Comparison of ENCODE assay signal across 12 mouse cellular contexts in the genomic region with DNA sequence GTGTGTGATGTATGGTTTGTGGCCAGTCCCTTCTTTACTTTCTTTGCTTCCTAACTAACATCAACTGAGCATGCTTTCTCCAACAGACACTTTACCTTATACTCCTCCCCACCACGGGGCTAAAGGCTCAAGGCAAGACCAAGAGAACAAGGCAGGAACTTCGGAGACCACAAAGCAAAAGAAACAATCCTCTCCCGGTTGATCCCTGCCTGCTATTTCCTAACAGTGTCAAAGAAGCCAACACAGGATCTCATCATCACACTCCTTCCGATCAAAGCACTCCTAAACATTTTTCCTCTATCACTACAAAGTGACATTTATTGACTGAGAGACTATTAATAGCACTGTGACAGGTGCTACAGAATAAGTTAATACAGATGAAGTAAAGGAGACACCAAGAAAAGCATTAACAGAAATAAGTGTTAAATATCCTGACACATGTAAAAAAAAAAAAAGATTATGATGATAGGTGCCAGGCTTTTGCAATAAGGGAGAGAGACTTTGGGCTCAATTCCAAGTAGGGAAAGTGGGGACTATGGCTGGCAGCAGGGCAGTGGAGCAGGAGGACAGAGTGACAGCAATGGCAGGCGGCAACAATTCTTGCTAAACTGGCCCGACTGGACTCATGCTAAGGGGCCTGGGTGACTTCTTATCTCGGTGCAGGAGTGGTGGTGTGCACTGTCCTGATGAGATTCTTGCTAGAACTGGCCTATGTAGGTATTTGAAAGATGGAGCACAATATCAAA.
DNase-seq lines count a peak whose midpoint lies in the region; ATAC-seq and TF ChIP-seq lines count a peak whose summit lies in the region.
"Had no signal": no experiment of that assay in that cellular context is flagged by ENCODE, and none has a peak within 500 bp of the region (broad histone marks: within the 10 kb centered on the region; RNA-seq: fewer than 3 reads in every experiment).

No protein-coding gene starts in this region.

- H3K4me2 ChIP-seq in heart, embryonic 11.5 days: peak overlapping the region; percentile 33
- H3K4me2 ChIP-seq in liver, embryonic 12.5 days: peak overlapping the region; percentile 41
- H3K4me2 ChIP-seq in midbrain, postnatal 0 days (ENCODE audit: low read depth, low read length, poor library complexity, severe bottlenecking): no peak overlapping the region
- H3K4me2 ChIP-seq: limb, embryonic 15.5 days had no signal

- DNase-seq in heart, embryonic 10.5 days (ENCODE audit: low spot score): no peak
- no peak for DNase-seq in heart, adult 9 months (ENCODE audit: low spot score in 2 of 2)
- DNase-seq in ovary, adult 18-20 months (ENCODE audit: low spot score): no peak
- DNase-seq in c-Kit-positive CD71-positive TER-119-positive erythroid progenitor cells, embryonic 14.5 days (ENCODE audit: low spot score): no peak
- no peak for DNase-seq in midbrain, postnatal 0 days (ENCODE audit: low spot score)
- DNase-seq: cerebellum, postnatal 25 days; right cerebral cortex, postnatal 25 days had no signal

- no peak overlapping the region for H3K9ac ChIP-seq in heart, embryonic 11.5 days (ENCODE audit: low read depth, low read length)
- peak overlapping the region; percentile 39 for H3K9ac ChIP-seq in liver, embryonic 12.5 days
- no peak overlapping the region for H3K9ac ChIP-seq in midbrain, postnatal 0 days (replicated peaks; ENCODE audit: low read length, poor library complexity, severe bottlenecking)
- H3K9ac ChIP-seq: limb, embryonic 15.5 days had no signal

- H3K4me3 ChIP-seq in heart, embryonic 10.5 days: 0 out of 2 replicates have a peak overlapping the region, but pooled peaks have one; percentile 13
- H3K4me3 ChIP-seq in heart, embryonic 11.5 days (ENCODE audit: low read depth, low read length): no peak overlapping the region
- H3K4me3 ChIP-seq in liver, embryonic 12.5 days: no peak overlapping the region
- no peak overlapping the region for H3K4me3 ChIP-seq in midbrain, postnatal 0 days (ENCODE audit: low read depth, low read length)
- H3K4me3 ChIP-seq: limb, embryonic 15.5 days had no signal

- no peak for TF ChIP-seq CTCF in midbrain, postnatal 0 days (IDR thresholded peaks at IDR 0.05)

- ATAC-seq in heart, embryonic 11.5 days (replicated peaks; ENCODE audit: insufficient number of reproducible peaks, low FRiP score, low TSS enrichment): no peak; the same call in 1 of the 2 replicates
- peak; percentile 98 for ATAC-seq in liver, embryonic 12.5 days
- ATAC-seq in megakaryocyte-erythroid progenitor cell, adult 5-6 weeks (replicated peaks; ENCODE audit: low FRiP score, low TSS enrichment, poor library complexity, severe bottlenecking): peak; percentile 63
- no peak for ATAC-seq in midbrain, postnatal 0 days (ENCODE audit: low FRiP score)
- ATAC-seq: hindbrain, postnatal 0 days had no signal

- no peaks in the 10 kb centered on the region for H3K36me3 ChIP-seq in heart, embryonic 10.5 days
- H3K36me3 ChIP-seq in heart, embryonic 11.5 days (ENCODE audit: control insufficient read depth, insufficient read depth, low read length): no peaks in the 10 kb centered on the region
- no peaks in the 10 kb centered on the region for H3K36me3 ChIP-seq in liver, embryonic 12.5 days
- H3K36me3 ChIP-seq in midbrain, postnatal 0 days (ENCODE audit: insufficient read depth, low read length): no peaks in the 10 kb centered on the region
- H3K36me3 ChIP-seq: limb, embryonic 15.5 days had no signal

- no peaks in the 10 kb centered on the region for H3K27me3 ChIP-seq in heart, embryonic 10.5 days (ENCODE audit: insufficient read depth, poor library complexity, severe bottlenecking)
- H3K27me3 ChIP-seq in heart, embryonic 11.5 days (ENCODE audit: control insufficient read depth, insufficient read depth, low read length): no peaks in the 10 kb centered on the region
- H3K27me3 ChIP-seq in liver, embryonic 12.5 days (replicated peaks): peaks cover 3% of the 10 kb centered on the region; the same call in 1 of the 2 replicates
- no peaks in the 10 kb centered on the region for H3K27me3 ChIP-seq in midbrain, postnatal 0 days (ENCODE audit: insufficient read depth, low read length)
- H3K27me3 ChIP-seq: limb, embryonic 15.5 days had no signal

- WGBS in heart, embryonic 10.5 days: 30% methylated on average over 7 of the region's 7 CpGs
- 19% methylated on average over 7 of the region's 7 CpGs for WGBS in heart, embryonic 11.5 days (ENCODE audit: insufficient replicate concordance)
- WGBS in liver, embryonic 12.5 days (ENCODE audit: insufficient replicate concordance): 40% methylated on average over 7 of the region's 7 CpGs
- WGBS in midbrain, postnatal 0 days: 56% methylated on average over 7 of the region's 7 CpGs

- H3K4me1 ChIP-seq in heart, embryonic 10.5 days: peaks cover 47% of the 10 kb centered on the region
- peaks cover 20% of the 10 kb centered on the region for H3K4me1 ChIP-seq in heart, embryonic 11.5 days (ENCODE audit: control insufficient read depth, insufficient read depth, low read length)
- peaks cover 17% of the 10 kb centered on the region for H3K4me1 ChIP-seq in liver, embryonic 12.5 days
- no peaks in the 10 kb centered on the region for H3K4me1 ChIP-seq in midbrain, postnatal 0 days (ENCODE audit: insufficient read depth, low read length)
- H3K4me1 ChIP-seq: limb, embryonic 15.5 days had no signal

- no peaks in the 10 kb centered on the region for H3K9me3 ChIP-seq in heart, embryonic 10.5 days
- no peaks in the 10 kb centered on the region for H3K9me3 ChIP-seq in heart, embryonic 11.5 days (replicated peaks; ENCODE audit: control insufficient read depth, low read length)
- no peaks in the 10 kb centered on the region for H3K9me3 ChIP-seq in liver, embryonic 12.5 days (replicated peaks)
- H3K9me3 ChIP-seq in midbrain, postnatal 0 days (ENCODE audit: low read length): no peaks in the 10 kb centered on the region
- H3K9me3 ChIP-seq: limb, embryonic 15.5 days had no signal

- peak overlapping the region; percentile 76 for H3K27ac ChIP-seq in heart, embryonic 10.5 days
- peak overlapping the region; percentile 73 for H3K27ac ChIP-seq in heart, embryonic 11.5 days (ENCODE audit: low read depth, low read length)
- H3K27ac ChIP-seq in liver, embryonic 12.5 days: peak overlapping the region; percentile 54; the same call in 1 of the 2 replicates
- H3K27ac ChIP-seq in midbrain, postnatal 0 days (ENCODE audit: low read depth, low read length): no peak overlapping the region
- H3K27ac ChIP-seq: hindbrain, postnatal 0 days; limb, embryonic 15.5 days had no signal

Comparison
In these comparisons a context has a peak if more than half of its experiments do, and no peak if none do; other contexts are left out.
1. ATAC-seq: peak in liver, embryonic 12.5 days (single experiment) and megakaryocyte-erythroid progenitor cell, adult 5-6 weeks (single experiment); none in heart, embryonic 11.5 days (single experiment) and midbrain, postnatal 0 days (single experiment).